Comparison of ENCODE assay signal across 8 mouse cellular contexts in the genomic region with DNA sequence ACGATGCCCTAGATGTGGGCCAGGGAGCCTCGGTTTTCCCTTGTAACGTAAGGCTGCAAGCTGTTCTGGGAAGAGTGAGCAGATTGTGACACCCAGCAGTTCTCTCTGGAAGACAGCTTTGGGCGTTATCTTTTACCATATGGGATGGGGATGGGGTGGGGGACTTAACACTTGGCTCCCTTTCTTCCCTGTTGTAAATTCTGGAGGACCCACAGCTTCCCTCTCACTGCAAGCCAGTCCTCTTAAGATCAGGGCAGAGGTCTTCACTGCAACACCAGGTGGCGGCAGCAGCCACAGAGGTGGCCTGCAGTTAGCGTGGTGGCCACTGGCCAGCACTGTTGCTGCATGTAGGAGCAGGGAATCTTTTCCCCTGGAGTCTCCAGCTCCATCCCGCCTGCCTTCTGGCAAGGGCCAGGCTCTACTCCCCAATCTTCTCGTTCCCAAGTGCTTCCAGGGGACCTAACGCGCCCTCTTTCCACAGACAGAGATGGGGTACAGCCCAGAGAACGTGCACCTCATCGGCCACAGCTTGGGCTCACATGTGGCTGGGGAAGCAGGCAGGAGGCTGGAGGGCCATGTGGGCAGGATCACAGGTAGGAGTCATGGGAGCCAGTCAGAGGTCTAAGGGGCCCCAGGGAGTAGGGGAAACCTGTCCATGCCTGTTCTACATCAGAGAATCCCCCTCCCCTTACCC. TPM values are rescaled to one million over a fixed set of nuclear protein-coding genes. Genes with fewer than 3 reads are reported as not detected.
DNase-seq lines count a peak whose midpoint lies in the region; ATAC-seq and TF ChIP-seq lines count a peak whose summit lies in the region.

No protein-coding gene starts in this region.

- H3K27me3 ChIP-seq in ES-Bruce4 (ENCODE audit: control insufficient read depth, insufficient read depth, low read length, poor library complexity, severe bottlenecking), result no peaks in the 10 kb centered on the region
- peaks cover 7% of the 10 kb centered on the region; the same call in 1 of the 2 replicates for H3K27me3 ChIP-seq in hindbrain, embryonic 15.5 days

- no peaks in the 10 kb centered on the region for H3K4me1 ChIP-seq in ES-Bruce4 (ENCODE audit: control insufficient read depth, insufficient read depth, low read length)
- H3K4me1 ChIP-seq in hindbrain, embryonic 15.5 days (replicated peaks), result peaks cover 8% of the 10 kb centered on the region

- H3K4me2 ChIP-seq in hindbrain, embryonic 15.5 days, result peak overlapping the region; percentile 34

- H3K9ac ChIP-seq in ES-Bruce4 (ENCODE audit: low read depth, poor library complexity, severe bottlenecking), result no peak overlapping the region
- H3K9ac ChIP-seq in hindbrain, embryonic 15.5 days, result no peak overlapping the region

- peak overlapping the region; percentile 24 for H3K4me3 ChIP-seq in ES-Bruce4 (ENCODE audit: low read depth, low read length)
- H3K4me3 ChIP-seq in hindbrain, embryonic 15.5 days, result no peak overlapping the region

- peak; percentile 80 to 83 for DNase-seq in cerebellum, postnatal 10 days
- DNase-seq in frontal cortex, postnatal 25 days (ENCODE audit: low spot score in 2 of 2), result peak; percentile 41 to 43
- peak; percentile 50 to 53 for DNase-seq in layer of hippocampus, postnatal 36 days
- DNase-seq in lung, postnatal 14 days, result peak; percentile 29
- peak; percentile 54 to 67 for DNase-seq in right cerebral cortex, adult 2 months (ENCODE audit: low spot score in 2 of 2)

- TF ChIP-seq POLR2A in ES-Bruce4 (IDR thresholded peaks at IDR 0.05; ENCODE audit: insufficient read depth, low read length), result no peak

- H3K27ac ChIP-seq in ES-Bruce4 (ENCODE audit: insufficient read depth, low read length), result no peak overlapping the region
- H3K27ac ChIP-seq in hindbrain, embryonic 15.5 days (replicated peaks), result no peak overlapping the region

- peak; percentile 88 for ATAC-seq in hindbrain, embryonic 15.5 days (ENCODE audit: low FRiP score, low read depth)
- no peak for ATAC-seq in erythroblast, adult 5-6 weeks (replicated peaks; ENCODE audit: low FRiP score, poor library complexity, severe bottlenecking)

- peak; percentile 95 for TF ChIP-seq CTCF in ES-Bruce4 (IDR thresholded peaks at IDR 0.05; ENCODE audit: low read depth, low read length)

- no peaks in the 10 kb centered on the region for H3K9me3 ChIP-seq in ES-Bruce4 (replicated peaks; ENCODE audit: control insufficient read depth, insufficient read depth, low read length, poor library complexity, severe bottlenecking)
- H3K9me3 ChIP-seq in hindbrain, embryonic 15.5 days, result no peaks in the 10 kb centered on the region

- WGBS in hindbrain, embryonic 15.5 days, result 12% methylated on average over 12 of the region's 12 CpGs

- H3K36me3 ChIP-seq in ES-Bruce4 (ENCODE audit: control insufficient read depth, insufficient read depth, low read length, poor library complexity, severe bottlenecking), result no peaks in the 10 kb centered on the region
- H3K36me3 ChIP-seq in hindbrain, embryonic 15.5 days, result no peaks in the 10 kb centered on the region

- no peak for TF ChIP-seq EP300 in ES-Bruce4 (IDR thresholded peaks at IDR 0.05; ENCODE audit: insufficient read depth, low read depth, low read length)

RNA-seq across cellular contexts. Expression of a gene that starts 3.5 kb away (rescaled TPM):
- polyA plus RNA-seq in ES-Bruce4 (2011; ENCODE audit: insufficient read depth, insufficient read length, low read depth, missing spikeins), result 0.90 TPM in 1 of 2 replicates, not detected in the other
- 0.10 TPM in 1 of 2 replicates, not detected in the other for polyA plus RNA-seq in hindbrain, embryonic 15.5 days (2015; fragmentation: Nextera tagmentation; extraction: Ambion mirVana)
- total RNA-seq in layer of hippocampus, postnatal 36 days (2021), result under 1 TPM; 0.22 to 0.33 TPM
- total RNA-seq in erythroblast, adult 5-6 weeks (2015; ENCODE audit: low replicate concordance), result not detected in 2 replicates
- not detected in 2 replicates for total RNA-seq in erythroblast, adult 5-6 weeks (2017; ENCODE audit: low replicate concordance)

RNA-seq across cellular contexts. Expression of a gene that starts 31.3 kb away (rescaled TPM):
- polyA plus RNA-seq in ES-Bruce4 (2011; ENCODE audit: insufficient read depth, insufficient read length, low read depth, missing spikeins), result not detected in 2 replicates
- polyA plus RNA-seq in hindbrain, embryonic 15.5 days (2015; fragmentation: Nextera tagmentation; extraction: Ambion mirVana), result not detected in 2 replicates
- under 1 TPM; 0.37 to 0.53 TPM for total RNA-seq in layer of hippocampus, postnatal 36 days (2021)
- total RNA-seq in erythroblast, adult 5-6 weeks (2015; ENCODE audit: low replicate concordance), result not detected in 2 replicates
- total RNA-seq in erythroblast, adult 5-6 weeks (2017; ENCODE audit: low replicate concordance), result not detected in 2 replicates

RNA-seq across cellular contexts. Expression of a gene that starts 34.3 kb away (rescaled TPM):
- not detected in 2 replicates for polyA plus RNA-seq in ES-Bruce4 (2011; ENCODE audit: insufficient read depth, insufficient read length, low read depth, missing spikeins)
- 2.5 and 5.2 TPM in 2 replicates for polyA plus RNA-seq in hindbrain, embryonic 15.5 days (2015; fragmentation: Nextera tagmentation; extraction: Ambion mirVana)
- not detected for total RNA-seq in layer of hippocampus, postnatal 36 days (2021)
- total RNA-seq in erythroblast, adult 5-6 weeks (2015; ENCODE audit: low replicate concordance), result not detected in 2 replicates
- not detected in 2 replicates for total RNA-seq in erythroblast, adult 5-6 weeks (2017; ENCODE audit: low replicate concordance)

Comparison
In these comparisons a context has a peak if more than half of its experiments do, and no peak if none do; other contexts are left out.
1. DNase-seq: peak in every context shown above with its lines; median percentile 82 in cerebellum, postnatal 10 days; 60 in right cerebral cortex, adult 2 months; 52 in layer of hippocampus, postnatal 36 days; 42 in frontal cortex, postnatal 25 days; 29 in lung, postnatal 14 days.